Mouse (Mus musculus) limb, embryonic 11.5 days (tissue): ENCODE measurements around the gene Zfp652. TPM values are rescaled to one million over a fixed set of nuclear protein-coding genes. Genes with fewer than 3 reads are reported as not detected.

Experiments used
- ATAC-seq: fragments of 200-750 bp; cut with Nextera tagmentation; 2 replicates; pipeline ENCODE4 v1.8.0; 2017; ENCODE audit warnings: low read depth; ENCODE audit not compliant: insufficient number of reproducible peaks, low FRiP score, low TSS enrichment
- DNase-seq: peaks from one replicate; pipeline ENCODE4 v3.0.0-alpha.2; 2015; ENCODE audit warnings: low spot score
- H3K27ac ChIP-seq: fragments of 300-500 bp; sonication (generic); replicated peaks from 2 replicates; pipeline ENCODE4 v1.5.1; 2014; ENCODE audit warnings: low read depth, mild to moderate bottlenecking, low read length
- H3K27me3 ChIP-seq: fragments of 300-500 bp; sonication (generic); 2 replicates; pipeline ENCODE4 v1.6.1; 2014; ENCODE audit warnings: mild to moderate bottlenecking, low read length, mixed read lengths; ENCODE audit not compliant: control insufficient read depth, insufficient read depth
- H3K36me3 ChIP-seq: fragments of 300-500 bp; sonication (generic); 2 replicates; pipeline ENCODE4 v1.6.1; 2014; ENCODE audit warnings: mild to moderate bottlenecking, low read length, moderate library complexity, mixed read lengths; ENCODE audit not compliant: control insufficient read depth, insufficient read depth
- H3K4me1 ChIP-seq: fragments of 300-500 bp; sonication (generic); 2 replicates; pipeline ENCODE4 v1.6.1; 2014; ENCODE audit warnings: low read length, mixed read lengths; ENCODE audit not compliant: control insufficient read depth, insufficient read depth
- H3K4me2 ChIP-seq: fragments of 300-500 bp; sonication (generic); 2 replicates; pipeline ENCODE4 v1.6.1; 2014; ENCODE audit warnings: low read depth, mild to moderate bottlenecking, moderate library complexity; ENCODE audit not compliant: severe bottlenecking
- H3K4me3 ChIP-seq: fragments of 300-500 bp; sonication (generic); 2 replicates; pipeline ENCODE4 v1.5.1; 2014; ENCODE audit warnings: low read depth, low read length
- H3K9ac ChIP-seq: fragments of 300-500 bp; sonication (generic); 2 replicates; pipeline ENCODE4 v1.6.1; 2014; ENCODE audit warnings: mild to moderate bottlenecking, low read length
- H3K9me3 ChIP-seq: fragments of 300-500 bp; sonication (generic); 2 replicates; pipeline ENCODE4 v1.6.1; 2016; ENCODE audit warnings: low read length; ENCODE audit not compliant: control insufficient read depth
- WGBS: fragments of 180-500 bp; shearing (Covaris S2); extraction: QIAGEN DNeasy Blood & Tissue Kit; methylation state at CpG from one replicate; pipeline ENCODE4 v1.1.7; 2014; 5-methylcytosine and 5-hydroxymethylcytosine counted together
- polyA plus RNA-seq: library from polyadenylated mRNA; unstranded; fragments of >200 nt; fragmentation: Nextera tagmentation; extraction: Ambion mirVana; gene quantifications from 2 replicates; pipeline ENCODE4 v1.2.1, GENCODE M21; 2014

The Zfp652 gene
- polyA plus RNA-seq, 1 experiment from 2014 or later: 11.7 TPM

GRCm38 (mm10) chr11:95819138-95819537 is 106.7 kb downstream of the Zfp652 start:
- ATAC-seq: no peak
- Histone ChIP-seq H3K27me3 (peaks cover 5% of the 10 kb centered on the region; the same call in 1 of the 2 replicates), H3K36me3 (no peaks in the 10 kb centered on the region), H3K4me1 (no peaks in the 10 kb centered on the region), H3K9ac (no peak overlapping the region), H3K4me3 (no peak overlapping the region), H3K9me3 (no peaks in the 10 kb centered on the region), H3K27ac (no peak overlapping the region), H3K4me2 (no peak overlapping the region)
- 85% methylated on average over 8 of the region's 8 CpGs for WGBS
- DNase-seq: no peak

DNA sequence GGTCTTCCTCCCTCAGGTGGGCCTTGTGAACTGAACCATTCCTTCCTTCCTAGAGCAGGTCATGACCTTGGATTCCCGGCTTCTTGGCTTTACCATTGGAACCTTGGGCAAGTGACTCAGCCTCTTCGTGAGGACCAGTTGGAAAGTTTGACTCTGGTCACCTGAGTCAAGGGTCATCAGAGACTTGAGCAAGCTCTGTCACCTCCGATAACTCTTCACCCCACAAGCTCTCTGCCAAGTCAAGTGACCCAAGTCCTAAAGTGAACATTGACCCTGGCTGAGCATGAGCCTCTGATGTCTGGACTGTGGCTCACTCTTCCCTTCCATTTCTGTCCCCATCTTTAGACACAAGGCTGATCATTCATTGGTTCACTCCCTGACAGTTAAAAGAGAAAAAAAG is 109.0 kb downstream of the Zfp652 start:
- H3K9me3 ChIP-seq: no peaks in the 10 kb centered on the region
- H3K36me3 ChIP-seq: no peaks in the 10 kb centered on the region
- H3K4me1 ChIP-seq: peaks cover 2% of the 10 kb centered on the region; the same call in 1 of the 2 replicates
- peaks cover 17% of the 10 kb centered on the region for H3K27me3 ChIP-seq
- no peak overlapping the region for H3K4me3 ChIP-seq
- ATAC-seq (no peak), DNase-seq (no peak)
- H3K27ac ChIP-seq: no peak overlapping the region
- WGBS: 87% methylated on average over 3 of the region's 3 CpGs
- no peak overlapping the region for H3K4me2 ChIP-seq
- no peak overlapping the region for H3K9ac ChIP-seq

GRCm38 (mm10) chr11:95822437-95822836 is 110.0 kb downstream of the Zfp652 start:
- no peak overlapping the region for H3K4me2 ChIP-seq
- DNase-seq (no peak), ATAC-seq (no peak)
- H3K9me3 ChIP-seq: no peaks in the 10 kb centered on the region
- no peak overlapping the region for H3K9ac ChIP-seq
- WGBS: 92% methylated on average over 4 of the region's 4 CpGs
- peaks cover 24% of the 10 kb centered on the region for H3K27me3 ChIP-seq
- peaks cover 2% of the 10 kb centered on the region; the same call in 1 of the 2 replicates for H3K4me1 ChIP-seq
- H3K4me3 ChIP-seq: no peak overlapping the region
- H3K36me3 ChIP-seq: no peaks in the 10 kb centered on the region
- no peak overlapping the region for H3K27ac ChIP-seq

DNA sequence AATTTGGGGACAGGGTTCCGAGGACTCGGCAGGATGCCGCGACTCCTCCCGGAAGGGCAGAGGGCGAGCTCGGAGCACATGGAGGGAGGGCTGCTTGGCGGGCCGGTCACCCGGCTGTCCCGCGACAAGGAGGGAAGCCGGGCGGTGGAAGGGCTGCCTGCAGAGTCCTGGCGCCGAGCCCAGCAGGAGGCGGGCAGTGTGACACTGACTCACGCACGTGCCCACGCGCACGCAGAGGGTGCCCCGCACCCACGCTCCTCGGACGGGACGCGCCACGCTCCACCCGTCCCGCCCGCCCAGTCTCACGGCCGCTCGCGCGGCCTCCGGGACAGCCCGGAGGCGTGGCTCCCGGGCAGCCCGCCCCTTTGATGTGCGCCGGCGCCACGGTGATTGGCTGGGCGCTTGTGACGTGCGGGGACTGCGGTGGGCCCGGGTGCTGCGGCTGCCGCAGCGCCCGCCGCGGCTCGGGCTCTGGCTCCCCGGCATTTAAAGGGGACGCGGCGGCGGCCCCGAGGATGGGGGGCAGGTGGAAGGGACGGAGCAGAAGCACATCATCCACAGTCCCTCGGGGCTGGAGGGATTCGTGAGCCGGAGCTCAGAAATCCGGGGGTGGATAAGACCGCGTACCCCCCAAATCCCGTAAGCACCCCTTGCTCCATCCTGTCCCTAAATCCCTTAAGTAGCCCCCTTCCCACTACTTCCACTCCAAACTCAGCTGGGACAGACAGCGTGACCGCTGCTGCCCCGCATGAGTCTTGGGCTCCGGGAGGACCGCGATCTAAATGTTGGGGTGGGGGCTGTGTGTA is 111.8 kb downstream of the Zfp652 start, which contains the start of gene Phospho1:
Gene Phospho1 (plus strand): TSS at position 429 of the 806 bp plus-strand sequence.
- Histone ChIP-seq H3K27me3 (peaks cover 40% of the 10 kb centered on the region), H3K4me2 (peak within 1 kb of the TSS; percentile 81), H3K4me3 (peak within 1 kb of the TSS; percentile 69), H3K4me1 (peaks cover 2% of the 10 kb centered on the region; the same call in 1 of the 2 replicates), H3K9me3 (no peaks in the 10 kb centered on the region), H3K36me3 (no peaks in the 10 kb centered on the region), H3K27ac (no peak within 1 kb of the TSS; the same call in 1 of the 2 replicates), H3K9ac (peak within 1 kb of the TSS; percentile 59)
- ATAC-seq: peak; percentile 91
- WGBS: 0% methylated on average over 77 of the region's 78 CpGs
- DNase-seq: peak; percentile 92

DNA sequence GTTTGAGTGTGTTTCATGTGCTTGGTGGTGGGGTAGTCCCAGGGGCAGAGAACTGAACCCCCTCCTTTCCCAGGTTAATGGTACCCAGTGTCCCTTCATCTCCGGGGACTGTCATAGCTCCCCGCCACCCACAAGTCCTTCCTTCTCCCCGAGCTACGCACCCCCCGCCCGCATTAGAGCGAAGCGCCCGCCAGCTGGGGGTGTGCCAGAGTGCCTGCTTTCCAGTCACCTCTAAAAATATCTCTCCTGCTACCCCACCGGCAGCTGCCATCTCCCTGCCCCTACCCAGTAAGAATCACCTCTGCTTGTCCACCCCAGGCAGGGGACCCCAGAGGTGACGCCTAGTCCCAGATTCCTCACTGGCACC is 112.4 kb downstream of the Zfp652 start:
- DNase-seq (peak; percentile 42), ATAC-seq (0 out of 2 replicates have a peak, but pooled peaks have one; percentile 11)
- no peaks in the 10 kb centered on the region for H3K36me3 ChIP-seq
- peaks cover 45% of the 10 kb centered on the region for H3K27me3 ChIP-seq
- H3K4me2 ChIP-seq: peak overlapping the region; percentile 81
- WGBS: 2% methylated on average over 11 of the region's 11 CpGs
- H3K9me3 ChIP-seq: no peaks in the 10 kb centered on the region
- H3K4me1 ChIP-seq: peaks cover 2% of the 10 kb centered on the region; the same call in 1 of the 2 replicates
- peak overlapping the region; percentile 69 for H3K4me3 ChIP-seq
- H3K9ac ChIP-seq: no peak overlapping the region; the same call in 1 of the 2 replicates
- no peak overlapping the region for H3K27ac ChIP-seq

DNA sequence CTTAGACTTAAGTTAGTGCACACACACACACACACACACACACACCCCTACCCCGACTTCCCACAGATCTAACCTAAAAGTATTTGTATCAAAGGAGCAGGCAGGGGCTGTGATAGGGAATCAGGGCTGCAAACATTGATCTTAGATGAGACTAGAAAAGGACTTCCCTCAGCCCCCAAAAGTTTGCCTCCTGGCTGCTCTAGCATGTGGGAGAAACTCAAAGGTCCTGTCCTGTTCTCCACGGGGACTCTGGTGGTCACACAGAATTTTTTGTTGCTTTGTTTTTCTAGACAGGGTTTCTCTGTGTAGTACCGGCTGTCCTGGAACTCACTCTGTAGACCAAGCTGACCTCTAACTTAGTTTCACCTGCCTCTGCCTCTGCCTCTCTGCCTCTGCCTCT is 113.2 kb downstream of the Zfp652 start:
- peaks cover 2% of the 10 kb centered on the region; the same call in 1 of the 2 replicates for H3K4me1 ChIP-seq
- no peak overlapping the region for H3K9ac ChIP-seq
- no peak overlapping the region for H3K27ac ChIP-seq
- no peaks in the 10 kb centered on the region for H3K9me3 ChIP-seq
- H3K4me3 ChIP-seq: no peak overlapping the region
- no peak overlapping the region for H3K4me2 ChIP-seq
- ATAC-seq (no peak), DNase-seq (no peak)
- no peaks in the 10 kb centered on the region for H3K36me3 ChIP-seq
- 69% methylated on average over 3 of the region's 3 CpGs for WGBS
- H3K27me3 ChIP-seq: peaks cover 53% of the 10 kb centered on the region

- ATAC-seq: no peak
- 60% methylated on average over 6 of the region's 6 CpGs for WGBS
- H3K27me3 ChIP-seq: peaks cover 62% of the 10 kb centered on the region
Measured at GRCm38 (mm10) chr11:95826317-95827167, 114.1 kb downstream of the Zfp652 start.

GRCm38 (mm10) chr11:95827168-95827447 is 114.6 kb downstream of the Zfp652 start:
- no peak overlapping the region for H3K27ac ChIP-seq
- no peak overlapping the region for H3K4me3 ChIP-seq
- H3K4me1 ChIP-seq: peaks cover 6% of the 10 kb centered on the region; the same call in 1 of the 2 replicates
- no peaks in the 10 kb centered on the region for H3K9me3 ChIP-seq
- H3K9ac ChIP-seq: no peak overlapping the region
- H3K36me3 ChIP-seq: no peaks in the 10 kb centered on the region
- ATAC-seq (no peak), DNase-seq (no peak)
- H3K4me2 ChIP-seq: no peak overlapping the region
- 29% methylated on average over 3 of the region's 3 CpGs for WGBS
- peaks cover 68% of the 10 kb centered on the region for H3K27me3 ChIP-seq

More at GRCm38 (mm10) chr11:95826317-95827167, 114.1 kb downstream of the Zfp652 start:
- Histone ChIP-seq H3K9ac (no peak overlapping the region), H3K4me2 (no peak overlapping the region), H3K36me3 (no peaks in the 10 kb centered on the region), H3K4me3 (no peak overlapping the region), H3K4me1 (peaks cover 6% of the 10 kb centered on the region; the same call in 1 of the 2 replicates), H3K9me3 (no peaks in the 10 kb centered on the region), H3K27ac (no peak overlapping the region)
- no peak for DNase-seq
